Mouse (Mus musculus) embryonic fibroblast, embryonic 13.5 days (primary cell): Measurements from ENCODE around the gene Cdt1.

Source experiments
- CTCF ChIP-seq: IDR thresholded peaks from 2 replicates; pipeline ENCODE4 v1.5.1; 2011; ENCODE audit warnings: mild to moderate bottlenecking, control low read depth, low read length, moderate library complexity, borderline replicate concordance; ENCODE audit not compliant: insufficient read depth
- POLR2A ChIP-seq: IDR thresholded peaks from 2 replicates; pipeline ENCODE4 v1.6.1; 2011; ENCODE audit warnings: low read depth, mild to moderate bottlenecking, control low read depth, low read length, moderate library complexity

GRCm38 (mm10) chr8:122568109-122568504, 292 bp downstream of the Cdt1 start:
- TF ChIP-seq CTCF (no peak), POLR2A (no peak)
